Mouse (Mus musculus): ENCODE measurements at regions not wholly inside any gene's neighbourhood (a gene's known extent, or its start where the extent isn't known, plus 50 kb on each side); places are given as distances from the start of the nearest gene placed in this dataset.
A peak's percentile ranks its signal among the peaks of the same experiment; 100 is the strongest.

GRCm38 (mm10) chr1:73560594-73560993 lies 544.9 kb upstream of the Tnp1 start:
- no peak overlapping the region for H3K9ac ChIP-seq
- H3K27me3 ChIP-seq: no peaks in the 10 kb centered on the region
- WGBS: 91% methylated on average over 1 of the region's 1 CpGs
- no peak overlapping the region for H3K27ac ChIP-seq
- H3K9me3 ChIP-seq: no peaks in the 10 kb centered on the region
- H3K4me1 ChIP-seq: no peaks in the 10 kb centered on the region
- ATAC-seq (ENCODE audit: low FRiP score): no peak
- no peak overlapping the region for H3K4me3 ChIP-seq (replicated peaks)
- no peak overlapping the region for H3K4me2 ChIP-seq
- no peaks in the 10 kb centered on the region for H3K36me3 ChIP-seq (replicated peaks)

GRCm38 (mm10) chr1:73547877-73548276 lies 532.2 kb upstream of the Tnp1 start:
- H3K4me2 ChIP-seq: no peak overlapping the region

GRCm38 (mm10) chr1:73545401-73545800 lies 529.7 kb upstream of the Tnp1 start:
- Histone ChIP-seq H3K4me3 (replicated peaks) (no peak overlapping the region), H3K4me1 (peaks cover 6% of the 10 kb centered on the region; the same call in 1 of the 2 replicates), H3K9me3 (no peaks in the 10 kb centered on the region), H3K9ac (no peak overlapping the region), H3K4me2 (no peak overlapping the region), H3K27ac (no peak overlapping the region), H3K36me3 (replicated peaks) (no peaks in the 10 kb centered on the region), H3K27me3 (no peaks in the 10 kb centered on the region)
- no peak for ATAC-seq (ENCODE audit: low FRiP score)
- 67% methylated on average over 6 of the region's 6 CpGs for WGBS

More at GRCm38 (mm10) chr1:73547877-73548276, 532.2 kb upstream of the Tnp1 start:
- Histone ChIP-seq H3K9ac (no peak overlapping the region), H3K36me3 (replicated peaks) (no peaks in the 10 kb centered on the region), H3K4me3 (replicated peaks) (no peak overlapping the region), H3K9me3 (no peaks in the 10 kb centered on the region), H3K4me1 (peaks cover 6% of the 10 kb centered on the region; the same call in 1 of the 2 replicates), H3K27ac (no peak overlapping the region), H3K27me3 (no peaks in the 10 kb centered on the region)
- ATAC-seq (ENCODE audit: low FRiP score): peak; percentile 58; the same call in 1 of the 2 replicates
- 61% methylated on average over 3 of the region's 3 CpGs for WGBS

- Histone ChIP-seq H3K4me3 (replicated peaks) (no peak overlapping the region), H3K27ac (no peak overlapping the region), H3K27me3 (no peaks in the 10 kb centered on the region), H3K9me3 (no peaks in the 10 kb centered on the region), H3K36me3 (replicated peaks) (no peaks in the 10 kb centered on the region), H3K9ac (no peak overlapping the region), H3K4me2 (no peak overlapping the region), H3K4me1 (peaks cover 7% of the 10 kb centered on the region; the same call in 1 of the 2 replicates)
- no peak for ATAC-seq (ENCODE audit: low FRiP score)
- 42% methylated on average over 5 of the region's 5 CpGs for WGBS
These were observed 525.7 kb upstream of the Tnp1 start for GRCm38 (mm10) chr1:73541371-73541770.

- Histone ChIP-seq H3K4me2 (no peak overlapping the region), H3K4me1 (peaks cover 7% of the 10 kb centered on the region; the same call in 1 of the 2 replicates), H3K4me3 (replicated peaks) (no peak overlapping the region), H3K36me3 (replicated peaks) (no peaks in the 10 kb centered on the region), H3K27ac (no peak overlapping the region), H3K9ac (no peak overlapping the region), H3K27me3 (no peaks in the 10 kb centered on the region), H3K9me3 (no peaks in the 10 kb centered on the region)
- peak; percentile 82; the same call in 1 of the 2 replicates for ATAC-seq (ENCODE audit: low FRiP score)
- 41% methylated on average over 2 of the region's 2 CpGs for WGBS
These were observed 522.7 kb upstream of the Tnp1 start for GRCm38 (mm10) chr1:73538420-73538871.

- Histone ChIP-seq H3K4me1 (peaks cover 11% of the 10 kb centered on the region; the same call in 1 of the 2 replicates), H3K9ac (no peak overlapping the region), H3K36me3 (replicated peaks) (no peaks in the 10 kb centered on the region), H3K27ac (no peak overlapping the region), H3K4me2 (no peak overlapping the region), H3K27me3 (no peaks in the 10 kb centered on the region), H3K9me3 (no peaks in the 10 kb centered on the region), H3K4me3 (replicated peaks) (no peak overlapping the region)
- ATAC-seq (ENCODE audit: low FRiP score): no peak
- 89% methylated on average over 4 of the region's 4 CpGs for WGBS
These were observed 520.1 kb upstream of the Tnp1 start for GRCm38 (mm10) chr1:73535726-73536265.

GRCm38 (mm10) chr1:73533526-73533925 lies 517.8 kb upstream of the Tnp1 start:
- H3K27me3 ChIP-seq: no peaks in the 10 kb centered on the region
- H3K9me3 ChIP-seq: no peaks in the 10 kb centered on the region
- no peak overlapping the region for H3K9ac ChIP-seq
- no peak overlapping the region for H3K4me3 ChIP-seq (replicated peaks)
- peaks cover 13% of the 10 kb centered on the region for H3K4me1 ChIP-seq
- 92% methylated on average over 3 of the region's 3 CpGs for WGBS
- H3K36me3 ChIP-seq (replicated peaks): no peaks in the 10 kb centered on the region
- no peak for ATAC-seq (ENCODE audit: low FRiP score)
- H3K27ac ChIP-seq: no peak overlapping the region
- H3K4me2 ChIP-seq: no peak overlapping the region

GRCm38 (mm10) chr1:73532316-73532715 lies 516.6 kb upstream of the Tnp1 start:
- Histone ChIP-seq H3K9ac (no peak overlapping the region), H3K4me1 (peaks cover 11% of the 10 kb centered on the region), H3K4me3 (replicated peaks) (no peak overlapping the region), H3K27me3 (no peaks in the 10 kb centered on the region), H3K36me3 (replicated peaks) (no peaks in the 10 kb centered on the region), H3K9me3 (no peaks in the 10 kb centered on the region), H3K4me2 (no peak overlapping the region), H3K27ac (no peak overlapping the region)
- ATAC-seq (ENCODE audit: low FRiP score): no peak
- 94% methylated on average over 4 of the region's 4 CpGs for WGBS

- H3K9ac ChIP-seq: no peak overlapping the region
These were observed 516.1 kb upstream of the Tnp1 start for GRCm38 (mm10) chr1:73531831-73532230.

GRCm38 (mm10) chr1:73530326-73530725 lies 514.6 kb upstream of the Tnp1 start:
- Histone ChIP-seq H3K4me1 (peaks cover 11% of the 10 kb centered on the region), H3K9me3 (no peaks in the 10 kb centered on the region), H3K4me3 (replicated peaks) (no peak overlapping the region), H3K4me2 (no peak overlapping the region), H3K27ac (no peak overlapping the region), H3K27me3 (no peaks in the 10 kb centered on the region), H3K9ac (no peak overlapping the region), H3K36me3 (replicated peaks) (no peaks in the 10 kb centered on the region)
- WGBS: 39% methylated on average over 2 of the region's 2 CpGs
- ATAC-seq (ENCODE audit: low FRiP score): no peak

More at GRCm38 (mm10) chr1:73531831-73532230, 516.1 kb upstream of the Tnp1 start:
- 81% methylated on average over 3 of the region's 3 CpGs for WGBS
- no peaks in the 10 kb centered on the region for H3K27me3 ChIP-seq
- no peak for ATAC-seq (ENCODE audit: low FRiP score)
- H3K9me3 ChIP-seq: no peaks in the 10 kb centered on the region
- no peaks in the 10 kb centered on the region for H3K36me3 ChIP-seq (replicated peaks)
- peaks cover 11% of the 10 kb centered on the region for H3K4me1 ChIP-seq
- H3K4me2 ChIP-seq: no peak overlapping the region
- H3K4me3 ChIP-seq (replicated peaks): no peak overlapping the region
- H3K27ac ChIP-seq: no peak overlapping the region

GRCm38 (mm10) chr1:73528623-73529022 lies 512.9 kb upstream of the Tnp1 start:
- Histone ChIP-seq H3K4me2 (no peak overlapping the region), H3K4me1 (peaks cover 11% of the 10 kb centered on the region), H3K27me3 (no peaks in the 10 kb centered on the region), H3K9ac (no peak overlapping the region), H3K36me3 (replicated peaks) (no peaks in the 10 kb centered on the region), H3K4me3 (replicated peaks) (no peak overlapping the region), H3K27ac (no peak overlapping the region), H3K9me3 (no peaks in the 10 kb centered on the region)
- WGBS: 100% methylated on average over 1 of the region's 1 CpGs
- no peak for ATAC-seq (ENCODE audit: low FRiP score)

GRCm38 (mm10) chr1:73516441-73516840 lies 500.7 kb upstream of the Tnp1 start:
- Histone ChIP-seq H3K36me3 (replicated peaks) (no peaks in the 10 kb centered on the region), H3K9me3 (no peaks in the 10 kb centered on the region), H3K9ac (no peak overlapping the region), H3K4me3 (replicated peaks) (no peak overlapping the region), H3K27me3 (no peaks in the 10 kb centered on the region), H3K4me2 (no peak overlapping the region), H3K27ac (no peak overlapping the region), H3K4me1 (no peaks in the 10 kb centered on the region)
- ATAC-seq (ENCODE audit: low FRiP score): no peak
- WGBS: 90% methylated on average over 8 of the region's 8 CpGs

GRCm38 (mm10) chr1:73515781-73516180 lies 500.1 kb upstream of the Tnp1 start:
- WGBS: 94% methylated on average over 5 of the region's 5 CpGs

More at GRCm38 (mm10) chr1:73515781-73516180, 500.1 kb upstream of the Tnp1 start:
- Histone ChIP-seq H3K9ac (no peak overlapping the region), H3K9me3 (no peaks in the 10 kb centered on the region), H3K4me3 (replicated peaks) (no peak overlapping the region), H3K27ac (no peak overlapping the region), H3K27me3 (no peaks in the 10 kb centered on the region), H3K4me2 (no peak overlapping the region), H3K36me3 (replicated peaks) (no peaks in the 10 kb centered on the region), H3K4me1 (no peaks in the 10 kb centered on the region)
- ATAC-seq (ENCODE audit: low FRiP score): no peak
